Mouse (Mus musculus): Measurements from ENCODE around the gene Slc35g3. TPM values are rescaled to one million over a fixed set of nuclear protein-coding genes. Genes with fewer than 3 reads are reported as not detected.

Slc35g3 gene
- not detected in 2 replicates for polyA plus RNA-seq (2021; fragmentation: Nextera tagmentation)
- long read RNA-seq, experiment 1: 0 reads
- long read RNA-seq, experiment 2: 0 reads

GRCm38 (mm10) chr11:69761868-69762267, at the start of gene Slc35g3:
Slc35g3 (minus strand) TSS chr11:69761968.

GRCm38 (mm10) chr11:69804972-69805909, 43.5 kb upstream of the Slc35g3 start, which contains the start of gene Tmem102:
Tmem102 (minus strand) TSS chr11:69805624.

GRCm38 (mm10) chr11:69801379-69801977, 39.7 kb upstream of the Slc35g3 start, which contains the start of gene Fgf11:
Fgf11 (minus strand) TSS chr11:69801857.

GRCm38 (mm10) chr11:69795168-69795982, 33.6 kb upstream of the Slc35g3 start, which contains the start of gene Chrnb1:
Chrnb1 (minus strand) TSS chr11:69795943.

GRCm38 (mm10) chr11:69765221-69766125, 3.7 kb upstream of the Slc35g3 start, which contains the start of gene Zbtb4:
Zbtb4 (plus strand) TSS chr11:69765912.

GRCm38 (mm10) chr11:69758478-69758970, 3.2 kb downstream of the Slc35g3 start, which contains the start of gene Polr2a:
Polr2a (minus strand) TSS chr11:69758637.

Other genes with a start within 250 kb of the Slc35g3 start
- gene Dnah2, start 212.9 kb downstream of the Slc35g3 start, polyA plus RNA-seq (2021; fragmentation: Nextera tagmentation): 0.19 and 0.56 TPM in 2 replicates
- gene Efnb3, start 201.8 kb downstream of the Slc35g3 start, polyA plus RNA-seq (2021; fragmentation: Nextera tagmentation): 14.0 and 33.2 TPM in 2 replicates
- 11.1 and 12.9 TPM in 2 replicates for gene Wrap53, start 181.7 kb downstream of the Slc35g3 start, polyA plus RNA-seq (2021; fragmentation: Nextera tagmentation)
- gene Trp53, start 181.6 kb downstream of the Slc35g3 start, polyA plus RNA-seq (2021; fragmentation: Nextera tagmentation): 20.2 and 20.9 TPM in 2 replicates
- gene Atp1b2, start 156.0 kb downstream of the Slc35g3 start, polyA plus RNA-seq (2021; fragmentation: Nextera tagmentation): 153 and 269 TPM in 2 replicates
- gene Shbg, start 144.1 kb downstream of the Slc35g3 start, polyA plus RNA-seq (2021; fragmentation: Nextera tagmentation): not detected in 2 replicates
- 13.9 and 15.2 TPM in 2 replicates for gene Sat2, start 139.9 kb downstream of the Slc35g3 start, polyA plus RNA-seq (2021; fragmentation: Nextera tagmentation)
- 6.9 and 10.3 TPM in 2 replicates for gene Fxr2, start 129.0 kb downstream of the Slc35g3 start, polyA plus RNA-seq (2021; fragmentation: Nextera tagmentation)
- 0.36 TPM in 1 of 2 replicates, not detected in the other for gene Sox15, start 106.7 kb downstream of the Slc35g3 start, polyA plus RNA-seq (2021; fragmentation: Nextera tagmentation)
- gene Mpdu1, start 99.3 kb downstream of the Slc35g3 start, polyA plus RNA-seq (2021; fragmentation: Nextera tagmentation): 87.7 and 102 TPM in 2 replicates
- gene Cd68, start 95.8 kb downstream of the Slc35g3 start, polyA plus RNA-seq (2021; fragmentation: Nextera tagmentation): 18.2 and 20.8 TPM in 2 replicates
- 163 and 212 TPM in 2 replicates for gene Eif4a1, start 89.5 kb downstream of the Slc35g3 start, polyA plus RNA-seq (2021; fragmentation: Nextera tagmentation)
- gene Senp3, start 79.9 kb downstream of the Slc35g3 start, polyA plus RNA-seq (2021; fragmentation: Nextera tagmentation): 16.2 and 20.9 TPM in 2 replicates
- gene Tnfsf13, start 76.2 kb downstream of the Slc35g3 start, polyA plus RNA-seq (2021; fragmentation: Nextera tagmentation): 3.5 and 3.8 TPM in 2 replicates
- gene Tnfsf12, start 66.1 kb downstream of the Slc35g3 start, polyA plus RNA-seq (2021; fragmentation: Nextera tagmentation): 3.3 and 11.2 TPM in 2 replicates
- gene Tnfsfm13, start 65.9 kb downstream of the Slc35g3 start, polyA plus RNA-seq (2021; fragmentation: Nextera tagmentation): 3.0 and 5.7 TPM in 2 replicates
- 3.9 and 7.0 TPM in 2 replicates for gene Polr2a, start 3.3 kb downstream of the Slc35g3 start, polyA plus RNA-seq (2021; fragmentation: Nextera tagmentation)
- 6.7 and 9.8 TPM in 2 replicates for gene Zbtb4, start 3.9 kb upstream of the Slc35g3 start, polyA plus RNA-seq (2021; fragmentation: Nextera tagmentation)
- 0.17 and 0.19 TPM in 2 replicates for gene Chrnb1, start 34.0 kb upstream of the Slc35g3 start, polyA plus RNA-seq (2021; fragmentation: Nextera tagmentation)
- gene Fgf11, start 39.9 kb upstream of the Slc35g3 start, polyA plus RNA-seq (2021; fragmentation: Nextera tagmentation): 2.3 and 2.7 TPM in 2 replicates
- gene Tmem102, start 43.7 kb upstream of the Slc35g3 start, polyA plus RNA-seq (2021; fragmentation: Nextera tagmentation): 0.39 and 0.40 TPM in 2 replicates
- not detected in 2 replicates for gene Gm39566, start 53.3 kb upstream of the Slc35g3 start, polyA plus RNA-seq (2021; fragmentation: Nextera tagmentation)
- not detected in 2 replicates for gene Spem2, start 56.5 kb upstream of the Slc35g3 start, polyA plus RNA-seq (2021; fragmentation: Nextera tagmentation)
- gene Spem1, start 60.2 kb upstream of the Slc35g3 start, polyA plus RNA-seq (2021; fragmentation: Nextera tagmentation): not detected in 2 replicates
- gene Nlgn2, start 75.8 kb upstream of the Slc35g3 start, polyA plus RNA-seq (2021; fragmentation: Nextera tagmentation): 12.4 and 16.8 TPM in 2 replicates
- 510 and 573 TPM in 2 replicates for gene Tmem256, start 76.5 kb upstream of the Slc35g3 start, polyA plus RNA-seq (2021; fragmentation: Nextera tagmentation)
- gene Plscr3, start 84.4 kb upstream of the Slc35g3 start, polyA plus RNA-seq (2021; fragmentation: Nextera tagmentation): 4.0 and 11.7 TPM in 2 replicates
- 0.08 TPM in 1 of 2 replicates, not detected in the other for gene Tnk1, start 96.8 kb upstream of the Slc35g3 start, polyA plus RNA-seq (2021; fragmentation: Nextera tagmentation)
- gene Tmem95, start 116.0 kb upstream of the Slc35g3 start, polyA plus RNA-seq (2021; fragmentation: Nextera tagmentation): not detected in 2 replicates
- gene Kctd11, start 119.4 kb upstream of the Slc35g3 start, polyA plus RNA-seq (2021; fragmentation: Nextera tagmentation): 0.42 and 0.43 TPM in 2 replicates
- gene Acap1, start 133.6 kb upstream of the Slc35g3 start, polyA plus RNA-seq (2021; fragmentation: Nextera tagmentation): not detected in 2 replicates
- 0.20 and 0.37 TPM in 2 replicates for gene 2810408A11Rik, start 139.0 kb upstream of the Slc35g3 start, polyA plus RNA-seq (2021; fragmentation: Nextera tagmentation)
- 8.7 and 12.8 TPM in 2 replicates for gene Neurl4, start 139.1 kb upstream of the Slc35g3 start, polyA plus RNA-seq (2021; fragmentation: Nextera tagmentation)
- 19.7 and 23.9 TPM in 2 replicates for gene Gps2, start 151.9 kb upstream of the Slc35g3 start, polyA plus RNA-seq (2021; fragmentation: Nextera tagmentation)
- gene Eif5a, start 160.0 kb upstream of the Slc35g3 start, polyA plus RNA-seq (2021; fragmentation: Nextera tagmentation): 765 and 797 TPM in 2 replicates
- 0.92 TPM in 1 of 2 replicates, not detected in the other for gene Ybx2, start 173.8 kb upstream of the Slc35g3 start, polyA plus RNA-seq (2021; fragmentation: Nextera tagmentation)
- 0.61 and 0.64 TPM in 2 replicates for gene Slc2a4, start 186.2 kb upstream of the Slc35g3 start, polyA plus RNA-seq (2021; fragmentation: Nextera tagmentation)
- not detected in 2 replicates for gene Cldn7, start 202.8 kb upstream of the Slc35g3 start, polyA plus RNA-seq (2021; fragmentation: Nextera tagmentation)
- 16.4 and 21.9 TPM in 2 replicates for gene Ctdnep1, start 219.2 kb upstream of the Slc35g3 start, polyA plus RNA-seq (2021; fragmentation: Nextera tagmentation)
- 112 and 113 TPM in 2 replicates for gene Elp5, start 220.5 kb upstream of the Slc35g3 start, polyA plus RNA-seq (2021; fragmentation: Nextera tagmentation)
- 291 and 457 TPM in 2 replicates for gene Gabarap, start 229.2 kb upstream of the Slc35g3 start, polyA plus RNA-seq (2021; fragmentation: Nextera tagmentation)
- gene Phf23, start 233.8 kb upstream of the Slc35g3 start, polyA plus RNA-seq (2021; fragmentation: Nextera tagmentation): 9.2 and 18.6 TPM in 2 replicates
- gene Dvl2, start 238.6 kb upstream of the Slc35g3 start, polyA plus RNA-seq (2021; fragmentation: Nextera tagmentation): 1.6 and 4.0 TPM in 2 replicates

Measured in left cerebral cortex, adult 6 months (tissue).